Mouse (Mus musculus) heart, postnatal 36 days (tissue): ENCODE data around the gene Neurl2. TPM values are rescaled to one million over a fixed set of nuclear protein-coding genes. Genes with fewer than 3 reads are reported as not detected.
"Not testable (repeated sequence)": the region's sequence is repeated elsewhere in the genome, so short reads cannot be mapped to it uniquely, and the experiment has no call there.

ENCODE experiments used
- DNase-seq, 2 experiments: peaks; one replicate each; pipeline ENCODE4 v3.0.0; 2021 to 2022
- intact Hi-C: fragments of 180-260 bp; cut with DNase I; formaldehyde crosslinking; loops from one replicate; pipeline ENCODE4 v1.15.1; 2025
- total RNA-seq, 2 experiments: library from RNA; stranded (reverse); gene quantifications; 2 replicates each; pipeline ENCODE4 v1.2.3; 2021

The Neurl2 gene
- total RNA-seq, 2 experiments from 2014 or later, result 46.2 to 51.4 TPM

- intact Hi-C loops, result loop anchor here (1.0 kb wide), 1 partner anchor 18 kb away; the partner anchor contains the start of gene Zswim3
- DNase-seq, result no peak
Measured at GRCm38 (mm10) chr2:164823181-164823585, 10.1 kb downstream of the Neurl2 start.

GRCm38 (mm10) chr2:164822636-164823165 lies 10.6 kb downstream of the Neurl2 start, which contains the start of gene Zswim1:
Zswim1 (plus strand) TSS chr2:164822686.
- peak; percentile 100 for DNase-seq
- intact Hi-C loops, result loop anchor here (1.0 kb wide), 1 partner anchor 17 kb away; the partner anchor contains the start of gene Zswim3

DNA sequence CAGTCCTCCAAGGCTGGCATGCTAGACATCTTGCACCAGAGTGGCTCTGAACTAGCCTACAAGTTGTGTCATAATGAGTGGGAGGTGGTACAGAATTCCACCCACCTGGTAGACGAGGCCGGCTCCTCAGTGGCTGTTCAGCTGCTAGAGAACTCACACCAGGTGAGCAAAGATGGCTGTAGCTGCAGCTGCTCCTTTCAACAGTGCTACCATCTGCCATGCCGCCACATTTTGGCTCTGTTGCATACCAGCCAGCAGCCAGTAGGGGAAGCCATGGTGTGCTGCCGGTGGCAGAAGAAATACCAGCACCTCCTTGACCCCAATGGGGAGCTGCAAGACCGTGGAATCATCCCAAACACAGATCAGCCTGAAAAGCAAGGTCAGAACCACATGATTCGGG lies 12.2 kb downstream of the Neurl2 start:
- intact Hi-C loops, result no loop called here
- no peak for DNase-seq

DNA sequence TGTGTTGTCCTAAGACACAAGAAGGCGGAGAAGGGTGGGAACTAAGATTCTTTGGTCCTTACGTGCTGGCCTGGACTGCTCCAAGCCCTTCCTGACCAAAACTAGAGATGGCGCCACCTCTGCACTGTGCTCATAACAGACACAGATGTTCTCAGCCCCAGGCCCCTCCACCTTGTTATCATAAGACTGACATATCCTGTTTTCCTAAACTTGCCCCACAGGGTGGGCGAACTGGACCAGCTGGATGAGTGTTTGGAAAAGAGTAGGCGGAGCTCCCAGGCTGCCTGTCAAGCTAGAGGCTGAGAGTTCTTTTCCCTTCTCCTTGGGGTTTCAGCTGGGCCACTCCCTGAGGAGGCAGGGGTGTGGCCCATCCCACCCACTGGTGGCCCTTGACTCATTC lies 15.6 kb downstream of the Neurl2 start:
- DNase-seq, result no peak
- intact Hi-C loops, result no loop called here

GRCm38 (mm10) chr2:164817206-164817605 lies 16.1 kb downstream of the Neurl2 start:
- no peak for DNase-seq
- intact Hi-C loops, result no loop called here

DNA sequence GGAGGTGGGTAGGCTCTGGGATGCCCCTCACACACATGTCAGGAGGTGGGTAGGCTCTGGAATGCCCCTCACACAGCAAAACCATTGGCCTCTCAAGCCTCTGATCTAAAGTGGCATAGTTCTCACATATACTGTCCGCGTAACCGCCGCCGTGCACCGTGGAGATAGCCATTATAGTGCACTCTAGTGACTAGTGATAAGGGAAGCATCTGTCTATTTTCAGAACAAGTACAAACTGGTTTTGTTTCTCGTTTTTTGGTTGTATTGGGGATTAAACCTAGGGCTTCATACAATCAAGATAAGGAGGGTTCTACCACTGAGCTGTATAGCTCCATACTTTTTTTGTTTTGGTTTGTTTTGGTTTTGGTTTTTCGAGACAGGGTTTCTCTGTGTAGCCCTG lies 17.4 kb downstream of the Neurl2 start:
- intact Hi-C loops, result no loop called here
- DNase-seq, result no peak

DNA sequence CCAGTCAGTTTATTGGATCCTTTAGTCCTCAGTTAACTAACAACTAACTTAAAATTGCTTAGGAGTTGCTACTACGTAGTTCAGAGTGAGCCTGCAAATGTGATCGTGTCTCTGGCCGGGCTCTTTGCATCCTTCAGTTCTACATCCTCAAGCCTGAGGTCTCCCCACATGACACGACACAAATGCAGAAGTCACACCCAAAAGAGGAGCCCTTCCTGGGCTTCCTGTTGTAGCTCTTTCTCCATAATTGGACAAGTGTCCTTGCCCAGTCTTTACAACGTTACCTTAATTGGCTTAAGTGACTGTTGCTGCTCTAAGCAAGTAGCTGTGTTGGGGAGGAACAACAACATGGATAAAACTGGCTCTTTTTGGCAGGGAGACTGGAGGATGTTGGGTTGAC lies 17.9 kb downstream of the Neurl2 start:
- intact Hi-C loops, result no loop called here
- no peak for DNase-seq

DNA sequence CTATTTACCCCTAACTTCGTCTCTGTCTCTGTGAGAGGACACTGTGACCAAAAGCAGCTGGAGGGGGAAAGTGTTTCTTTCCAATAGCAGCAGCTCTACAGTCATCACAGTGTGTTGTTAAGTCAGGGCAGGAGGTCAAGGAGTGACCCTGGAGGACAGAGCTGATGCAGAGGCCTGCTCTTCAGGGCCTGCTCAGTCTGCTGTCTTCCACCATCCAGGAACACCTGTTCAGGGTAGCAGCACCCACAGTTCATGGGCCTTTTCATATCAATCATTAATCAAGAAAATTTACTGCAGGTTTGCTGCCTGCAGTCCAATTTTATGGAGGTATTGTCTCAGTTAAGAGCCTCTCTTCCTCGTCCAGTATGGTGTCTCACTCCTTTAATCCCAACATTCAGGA lies 19.7 kb downstream of the Neurl2 start:
- DNase-seq, result no peak
- intact Hi-C loops, result no loop called here

GRCm38 (mm10) chr2:164806614-164807013 lies 26.6 kb downstream of the Neurl2 start:
- DNase-seq, result no peak
- intact Hi-C loops, result no loop called here

DNA sequence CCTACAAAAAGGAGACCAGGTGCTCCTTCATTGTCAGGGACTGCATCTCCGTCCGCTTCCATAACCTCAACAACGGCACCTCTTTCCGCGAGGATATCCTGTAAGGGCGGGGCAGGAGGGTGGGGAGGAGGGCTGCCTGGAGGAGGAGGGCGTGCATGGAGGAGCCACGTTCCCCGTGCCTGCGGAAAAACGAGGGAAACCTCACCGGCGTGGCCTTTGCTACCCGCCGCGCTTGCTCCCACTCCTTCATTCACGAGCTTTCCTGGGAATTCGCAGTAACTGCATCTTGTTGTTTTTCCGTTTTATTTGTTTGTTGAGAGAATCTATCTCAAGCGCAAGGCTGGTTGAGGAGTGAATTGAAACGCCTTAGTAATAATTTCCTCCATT lies 27.9 kb downstream of the Neurl2 start:
- no peak for DNase-seq
- intact Hi-C loops, result loop anchor here (1.0 kb wide), 1 partner anchor 18 kb away; no protein-coding TSS in a partner anchor

DNA sequence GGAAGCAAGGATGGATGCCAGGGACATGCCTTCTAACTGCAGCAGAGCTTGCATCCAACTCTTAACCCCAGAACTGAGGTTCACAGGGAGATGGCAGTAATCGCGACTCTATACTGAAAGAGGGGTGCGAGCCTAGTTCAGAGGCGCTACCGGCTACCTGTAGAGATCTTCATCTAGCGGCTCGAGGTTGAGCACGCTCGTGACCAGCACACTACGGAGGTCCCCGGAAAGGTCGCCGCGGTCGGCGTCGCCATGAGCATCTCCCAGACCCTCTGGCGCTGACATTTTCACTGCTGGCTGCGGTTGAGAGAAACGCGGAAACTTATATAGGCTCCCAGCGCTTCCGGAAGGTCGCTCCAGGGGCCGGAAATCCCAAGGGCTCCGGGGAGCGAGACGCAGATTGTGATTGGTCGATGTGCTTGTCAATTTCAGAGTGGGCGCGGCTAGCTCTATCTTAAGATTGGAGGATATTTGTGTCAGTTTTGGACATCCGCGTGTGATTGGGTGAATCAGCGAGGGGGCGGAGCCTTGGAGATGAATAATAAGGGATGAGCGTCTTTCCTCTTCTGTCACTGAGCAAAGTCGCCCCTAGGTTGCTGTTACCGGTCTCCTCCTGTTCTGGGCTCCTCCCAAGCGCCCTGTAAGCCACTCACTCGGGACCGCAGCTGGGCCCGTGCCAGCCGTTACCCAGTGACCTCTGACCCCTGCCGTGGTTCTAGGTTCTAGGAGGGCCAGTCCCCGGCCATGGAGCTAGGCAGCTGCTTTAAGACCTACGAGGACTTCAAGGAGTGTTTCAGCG lies 28.5 kb downstream of the Neurl2 start, which contains the start of the genes Acot8 and Zswim3:
Acot8 (minus strand) TSS at position 350 of the 799 bp plus-strand sequence.
Zswim3 (plus strand) TSS at position 566 of the 799 bp plus-strand sequence.
- intact Hi-C loops, result loop anchor here (1.0 kb wide), 1 partner anchor 19 kb away; no protein-coding TSS in a partner anchor
- peak; percentile 99 for DNase-seq

- intact Hi-C loops, result no loop called here
- DNase-seq, result no peak
Measured at GRCm38 (mm10) chr2:164803921-164804313, 29.3 kb downstream of the Neurl2 start.

GRCm38 (mm10) chr2:164803201-164803920 lies 29.9 kb downstream of the Neurl2 start:
- intact Hi-C loops, result no loop called here
- no peak for DNase-seq

GRCm38 (mm10) chr2:164800252-164801004 lies 32.8 kb downstream of the Neurl2 start:
- intact Hi-C loops, result no loop called here

GRCm38 (mm10) chr2:164798554-164798953 lies 34.7 kb downstream of the Neurl2 start:
- intact Hi-C loops, result loop anchor here (5.0 kb wide), 1 partner anchor 116 kb away; no protein-coding TSS in a partner anchor
- not testable (repeated sequence) for DNase-seq

More at GRCm38 (mm10) chr2:164800252-164801004, 32.8 kb downstream of the Neurl2 start:
- no peak for DNase-seq

DNA sequence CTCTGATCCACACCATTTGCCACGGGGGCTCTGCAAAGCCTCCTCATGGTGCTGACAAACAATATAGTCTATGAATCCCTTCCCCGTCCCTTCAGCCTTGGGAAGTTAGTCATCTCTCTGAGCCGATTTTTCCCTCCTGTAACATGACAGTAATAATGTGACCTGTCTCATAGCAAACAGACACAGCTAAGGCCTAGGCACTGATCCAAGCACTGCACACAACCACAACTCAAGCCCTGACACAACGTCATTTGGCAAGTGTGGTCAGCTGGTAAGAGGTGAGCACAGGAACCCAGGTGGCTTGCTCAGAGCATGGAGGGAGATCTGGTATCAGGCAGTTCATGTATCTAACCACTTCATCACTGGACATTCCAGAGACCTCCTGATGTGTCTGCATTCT lies 37.4 kb downstream of the Neurl2 start:
- intact Hi-C loops, result loop anchor here (2.0 to 5.0 kb wide), 2 partner anchors 114 to 203 kb away; partner anchors contain the start of gene Eppin
- DNase-seq, result no peak

DNA sequence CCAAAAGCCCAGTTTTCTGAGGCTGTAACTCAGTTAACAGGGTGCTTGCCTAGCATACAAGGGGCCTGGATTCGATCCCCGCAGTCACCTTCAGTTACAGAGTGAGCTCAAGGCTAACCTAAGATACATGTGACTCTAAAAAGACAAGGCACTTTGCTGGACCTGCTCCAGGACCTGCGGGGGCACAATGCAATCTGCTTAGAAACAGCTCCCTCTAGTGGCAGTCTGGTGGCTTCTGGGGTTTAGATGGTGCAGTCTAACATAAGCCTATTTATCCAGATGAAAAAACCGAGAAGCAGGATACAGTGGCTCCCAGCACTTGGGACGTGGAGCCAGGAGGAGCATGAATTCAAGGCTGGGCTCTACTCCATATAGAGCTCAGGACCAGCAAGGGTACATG lies 39.0 kb downstream of the Neurl2 start:
- peak; percentile 77 to 79 for DNase-seq
- intact Hi-C loops, result no loop called here

GRCm38 (mm10) chr2:164793772-164794171 lies 39.5 kb downstream of the Neurl2 start:
- intact Hi-C loops, result no loop called here
- DNase-seq, result no peak

DNA sequence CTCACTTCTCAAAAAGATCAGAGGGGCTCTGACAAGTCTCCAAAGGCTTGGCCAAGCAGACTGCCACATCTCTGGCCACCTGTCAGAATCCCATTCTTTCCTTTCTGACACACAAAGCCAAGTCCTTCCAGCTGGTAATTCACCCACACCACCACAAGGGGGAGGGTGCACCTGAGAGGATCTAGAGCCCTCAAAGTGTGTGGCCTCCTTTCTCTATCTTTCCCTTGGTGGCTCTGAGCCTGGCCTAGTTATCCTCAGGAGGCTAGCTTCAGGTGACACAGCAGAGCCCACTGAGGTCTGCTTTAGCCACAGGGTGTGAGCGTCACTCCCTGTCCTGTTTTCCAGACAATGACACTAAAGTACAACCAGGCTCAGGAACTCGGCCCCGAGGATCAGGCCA lies 40.0 kb downstream of the Neurl2 start:
- intact Hi-C loops, result no loop called here
- peak; percentile 45 to 56 for DNase-seq
